Mouse (Mus musculus): ENCODE data around the gene Sec22b. TPM values are rescaled to one million over a fixed set of nuclear protein-coding genes. Genes with fewer than 3 reads are reported as not detected.

Sec22b gene
- polyA plus RNA-seq, 2 experiments = 22.6 to 63.5 TPM

GRCm38 (mm10) chr3:97925246-97925645 is 24.3 kb downstream of the Sec22b start:
- TF ChIP-seq EP300 (IDR thresholded peaks at IDR 0.05; ENCODE audit: low read depth) = no peak
- no peak for TF ChIP-seq CTCF (IDR thresholded peaks at IDR 0.05; ENCODE audit: low read depth)
- 82% methylated on average over 2 of the region's 2 CpGs for WGBS (ENCODE audit: insufficient replicate concordance)
- ATAC-seq (ENCODE audit: insufficient read depth) = no peak

GRCm38 (mm10) chr3:97927322-97927721 is 26.3 kb downstream of the Sec22b start:
- no peak for ATAC-seq (ENCODE audit: insufficient read depth)

More at GRCm38 (mm10) chr3:97925246-97925645, 24.3 kb downstream of the Sec22b start:
- H3K36me3 ChIP-seq (replicated peaks; ENCODE audit: control insufficient read depth, insufficient read depth, low read depth) = peaks cover 4% of the 10 kb centered on the region
- H3K9ac ChIP-seq (replicated peaks) = no peak overlapping the region
- no peaks in the 10 kb centered on the region for H3K27me3 ChIP-seq (ENCODE audit: control insufficient read depth, insufficient read depth, low read length)
- no peak for DNase-seq (ENCODE audit: low read depth in 3 of 3, low spot score in 3 of 3)
- peaks cover 0 to 11% of the 10 kb centered on the region in 2 experiments; a peak in 2 of 4 replicates for H3K4me1 ChIP-seq (replicated peaks; ENCODE audit: control insufficient read depth in 2 of 2, insufficient read depth in 2 of 2, low read length in 1 of 2)
- no peak overlapping the region for H3K4me2 ChIP-seq (ENCODE audit: low read depth)
- no peak overlapping the region for H3K4me3 ChIP-seq (ENCODE audit: insufficient read depth in 1 of 2, low read depth in 2 of 2, low read length in 2 of 2)
- H3K9me3 ChIP-seq (ENCODE audit: control insufficient read depth, low read length) = no peaks in the 10 kb centered on the region
- H3K27ac ChIP-seq = no peak overlapping the region

GRCm38 (mm10) chr3:97928968-97929858 is 28.2 kb downstream of the Sec22b start:
- Histone ChIP-seq H3K36me3 (replicated peaks; ENCODE audit: control insufficient read depth, insufficient read depth, low read depth) (no peaks in the 10 kb centered on the region), H3K4me2 (ENCODE audit: low read depth) (no peak overlapping the region), H3K27me3 (ENCODE audit: control insufficient read depth, insufficient read depth, low read length) (no peaks in the 10 kb centered on the region), H3K4me1 (replicated peaks; ENCODE audit: control insufficient read depth in 2 of 2, insufficient read depth in 2 of 2, low read length in 1 of 2) (peaks cover 0 to 41% of the 10 kb centered on the region in 2 experiments), H3K4me3 (ENCODE audit: insufficient read depth in 1 of 2, low read depth in 2 of 2, low read length in 2 of 2) (no peak overlapping the region), H3K9ac (replicated peaks) (no peak overlapping the region; the same call in 1 of the 2 replicates), H3K9me3 (ENCODE audit: control insufficient read depth, low read length) (no peaks in the 10 kb centered on the region), H3K27ac (no peak overlapping the region)
- peak; percentile 58 to 69 (median 59) for DNase-seq (ENCODE audit: low read depth in 3 of 3, low spot score in 3 of 3)
- ATAC-seq (ENCODE audit: insufficient read depth) = peak; percentile 59; the same call in 1 of the 2 replicates
- TF ChIP-seq EP300 (IDR thresholded peaks at IDR 0.05; ENCODE audit: low read depth) (no peak; the same call in 1 of the 2 replicates), CTCF (IDR thresholded peaks at IDR 0.05; ENCODE audit: low read depth) (peak; percentile 71)
- WGBS (ENCODE audit: insufficient replicate concordance) = 27% methylated on average over 9 of the region's 9 CpGs

More at GRCm38 (mm10) chr3:97927322-97927721, 26.3 kb downstream of the Sec22b start:
- Histone ChIP-seq H3K9me3 (ENCODE audit: control insufficient read depth, low read length) (no peaks in the 10 kb centered on the region), H3K4me2 (ENCODE audit: low read depth) (no peak overlapping the region), H3K9ac (replicated peaks) (no peak overlapping the region), H3K4me1 (replicated peaks; ENCODE audit: control insufficient read depth in 2 of 2, insufficient read depth in 2 of 2, low read length in 1 of 2) (peaks cover 0 to 26% of the 10 kb centered on the region in 2 experiments; a peak in 3 of 4 replicates), H3K36me3 (replicated peaks; ENCODE audit: control insufficient read depth, insufficient read depth, low read depth) (no peaks in the 10 kb centered on the region; the same call in none of the 2 replicates), H3K27me3 (ENCODE audit: control insufficient read depth, insufficient read depth, low read length) (no peaks in the 10 kb centered on the region), H3K4me3 (ENCODE audit: insufficient read depth in 1 of 2, low read depth in 2 of 2, low read length in 2 of 2) (no peak overlapping the region), H3K27ac (no peak overlapping the region)
- DNase-seq (ENCODE audit: low read depth in 3 of 3, low spot score in 3 of 3) = no peak
- WGBS (ENCODE audit: insufficient replicate concordance) = 45% methylated on average over 4 of the region's 4 CpGs
- TF ChIP-seq CTCF (IDR thresholded peaks at IDR 0.05; ENCODE audit: low read depth) (no peak), EP300 (IDR thresholded peaks at IDR 0.05; ENCODE audit: low read depth) (no peak)

- WGBS (ENCODE audit: insufficient replicate concordance) = 32% methylated on average over 12 of the region's 12 CpGs
- no peaks in the 10 kb centered on the region for H3K9me3 ChIP-seq (ENCODE audit: control insufficient read depth, low read length)
- H3K4me1 ChIP-seq (replicated peaks; ENCODE audit: control insufficient read depth in 2 of 2, insufficient read depth in 2 of 2, low read length in 1 of 2) = peaks cover 0 to 41% of the 10 kb centered on the region in 2 experiments
- no peak for DNase-seq (ENCODE audit: low read depth in 3 of 3, low spot score in 3 of 3)
- H3K27ac ChIP-seq = no peak overlapping the region
- H3K4me3 ChIP-seq (ENCODE audit: insufficient read depth in 1 of 2, low read depth in 2 of 2, low read length in 2 of 2) = no peak overlapping the region
- no peaks in the 10 kb centered on the region for H3K27me3 ChIP-seq (ENCODE audit: control insufficient read depth, insufficient read depth, low read length)
- peak overlapping the region; percentile 6 for H3K4me2 ChIP-seq (ENCODE audit: low read depth)
- no peak overlapping the region for H3K9ac ChIP-seq (replicated peaks)
- no peak for TF ChIP-seq CTCF (IDR thresholded peaks at IDR 0.05; ENCODE audit: low read depth)
- TF ChIP-seq EP300 (IDR thresholded peaks at IDR 0.05; ENCODE audit: low read depth) = no peak
- H3K36me3 ChIP-seq (replicated peaks; ENCODE audit: control insufficient read depth, insufficient read depth, low read depth) = no peaks in the 10 kb centered on the region
- no peak for ATAC-seq (ENCODE audit: insufficient read depth)
Observed at GRCm38 (mm10) chr3:97930141-97930786, 29.3 kb downstream of the Sec22b start.

GRCm38 (mm10) chr3:97930787-97931158 is 29.8 kb downstream of the Sec22b start:
- peak overlapping the region; percentile 6; the same call in 1 of the 2 replicates for H3K4me2 ChIP-seq (ENCODE audit: low read depth)
- H3K27ac ChIP-seq = no peak overlapping the region
- DNase-seq (ENCODE audit: low read depth in 3 of 3, low spot score in 3 of 3) (no peak), ATAC-seq (ENCODE audit: insufficient read depth) (no peak)
- H3K9ac ChIP-seq (replicated peaks) = no peak overlapping the region
- H3K27me3 ChIP-seq (ENCODE audit: control insufficient read depth, insufficient read depth, low read length) = no peaks in the 10 kb centered on the region
- H3K4me1 ChIP-seq (replicated peaks; ENCODE audit: control insufficient read depth in 2 of 2, insufficient read depth in 2 of 2, low read length in 1 of 2) = peaks cover 0 to 41% of the 10 kb centered on the region in 2 experiments
- no peak overlapping the region for H3K4me3 ChIP-seq (ENCODE audit: insufficient read depth in 1 of 2, low read depth in 2 of 2, low read length in 2 of 2)
- TF ChIP-seq CTCF (IDR thresholded peaks at IDR 0.05; ENCODE audit: low read depth) (no peak), EP300 (IDR thresholded peaks at IDR 0.05; ENCODE audit: low read depth) (no peak)
- H3K36me3 ChIP-seq (replicated peaks; ENCODE audit: control insufficient read depth, insufficient read depth, low read depth) = no peaks in the 10 kb centered on the region
- no peaks in the 10 kb centered on the region for H3K9me3 ChIP-seq (ENCODE audit: control insufficient read depth, low read length)
- WGBS (ENCODE audit: insufficient replicate concordance) = 71% methylated on average over 8 of the region's 8 CpGs

Data from liver, embryonic 14.5 days (tissue).